Mouse (Mus musculus) heart, adult 11 months (tissue): ENCODE data around the gene Rag1.
A peak's percentile ranks its signal among the peaks of the same experiment; 100 is the strongest.

Experiments used
- DNase-seq: peaks from one replicate; pipeline ENCODE4 v3.0.0; 2022

Rag1 gene

DNA sequence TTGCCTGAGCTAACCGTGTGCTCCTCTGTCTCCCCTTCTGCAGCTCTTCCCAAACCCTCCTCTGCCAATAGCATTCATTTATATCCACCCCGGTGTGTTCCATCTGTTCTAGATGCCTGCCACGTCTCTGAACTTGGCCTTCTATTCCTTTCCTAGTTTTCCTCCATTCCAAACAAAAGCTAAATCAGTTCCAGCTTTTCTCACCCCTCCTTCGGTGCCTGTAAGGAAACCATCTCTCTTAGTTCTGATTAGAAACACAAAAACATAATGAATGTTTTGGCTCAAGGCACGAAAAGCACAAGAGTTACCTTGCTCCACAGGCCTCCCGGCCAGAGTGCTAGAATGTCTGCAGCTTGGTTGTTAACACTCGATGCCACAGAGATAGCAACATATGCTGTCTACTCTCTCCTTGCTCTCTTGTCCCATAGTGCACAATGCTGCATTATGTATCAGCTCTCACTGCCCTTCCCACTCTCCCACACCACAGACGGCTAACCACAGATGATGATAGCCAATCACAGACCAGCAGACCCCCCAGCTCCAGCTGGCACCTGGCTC is at the start of gene Rag1, which contains the start of gene B230118H07Rik:
Rag1 (minus strand) TSS at position 388 of the 558 bp plus-strand sequence.
B230118H07Rik (minus strand) TSS at position 419 of the 558 bp plus-strand sequence.
- DNase-seq, result no peak

DNA sequence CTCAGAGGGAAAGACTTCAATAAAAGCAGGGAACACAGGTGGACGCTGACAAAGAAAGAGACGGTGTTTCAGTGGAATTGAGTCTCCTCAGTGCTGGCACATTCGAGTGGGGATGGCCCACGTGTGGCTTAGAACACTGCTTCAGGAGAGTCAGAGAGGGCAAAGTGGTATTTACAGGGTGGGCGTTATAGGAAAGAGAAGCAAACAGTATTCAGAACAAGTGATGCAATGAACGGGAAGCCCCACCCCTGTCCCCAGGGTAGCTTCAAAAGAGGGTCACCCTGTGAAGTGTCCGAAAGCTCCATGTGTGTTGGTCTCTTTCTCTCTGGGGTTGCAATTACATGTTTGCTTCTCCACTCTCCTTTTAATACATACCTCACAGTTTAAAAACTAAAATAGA is 46.3 kb upstream of the Rag1 start:
- peak; percentile 76 for DNase-seq

DNA sequence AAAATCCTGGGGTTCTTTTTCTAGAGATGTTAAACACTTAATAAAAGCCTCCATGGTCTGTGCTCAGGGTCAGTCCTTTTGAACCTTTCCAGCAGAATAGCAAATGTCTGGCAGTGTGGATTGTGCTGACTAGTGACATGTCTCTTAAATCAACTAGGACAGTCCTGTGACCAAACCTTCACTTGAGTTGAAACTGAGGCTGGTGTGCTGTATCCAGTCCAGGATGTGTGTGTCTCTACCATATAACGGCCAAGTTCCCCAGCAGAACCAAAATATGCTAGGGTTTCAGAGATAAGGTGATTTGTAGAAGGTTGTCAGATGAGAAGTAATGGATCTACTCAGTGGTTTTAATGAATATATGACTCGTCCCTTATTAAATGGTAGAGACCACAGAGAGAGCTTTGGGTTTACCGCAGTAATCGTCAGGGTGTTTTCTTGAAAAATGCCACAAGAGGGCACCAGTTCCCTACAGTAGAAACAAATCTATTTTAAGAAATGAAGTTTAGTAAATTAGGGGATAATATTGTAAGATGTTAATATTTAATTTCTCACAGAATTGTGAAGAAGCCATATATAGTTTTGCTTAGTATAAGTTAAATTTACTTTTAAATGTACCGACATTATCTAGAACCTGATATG is 44.4 kb upstream of the Rag1 start:
- peak; percentile 43 for DNase-seq

DNA sequence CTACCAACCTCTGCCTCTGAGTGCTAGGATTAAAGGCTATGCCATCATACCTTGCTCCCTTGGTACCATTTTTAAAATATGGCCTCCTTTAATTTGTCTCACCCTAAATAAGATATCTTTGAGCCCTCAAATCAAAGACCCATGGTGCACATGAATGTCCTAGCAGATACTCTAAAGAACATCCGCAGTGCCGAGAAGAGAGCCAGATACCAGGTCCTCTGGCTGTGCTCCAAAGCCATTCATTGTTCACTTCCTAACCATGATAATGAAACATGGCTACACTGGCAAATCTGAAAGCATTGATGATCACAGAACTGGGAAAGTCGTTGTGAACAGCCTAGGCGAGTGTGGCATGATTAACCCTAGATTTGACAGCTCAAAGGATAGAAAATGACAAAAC is 43.7 kb upstream of the Rag1 start:
- DNase-seq, result peak; percentile 59

DNA sequence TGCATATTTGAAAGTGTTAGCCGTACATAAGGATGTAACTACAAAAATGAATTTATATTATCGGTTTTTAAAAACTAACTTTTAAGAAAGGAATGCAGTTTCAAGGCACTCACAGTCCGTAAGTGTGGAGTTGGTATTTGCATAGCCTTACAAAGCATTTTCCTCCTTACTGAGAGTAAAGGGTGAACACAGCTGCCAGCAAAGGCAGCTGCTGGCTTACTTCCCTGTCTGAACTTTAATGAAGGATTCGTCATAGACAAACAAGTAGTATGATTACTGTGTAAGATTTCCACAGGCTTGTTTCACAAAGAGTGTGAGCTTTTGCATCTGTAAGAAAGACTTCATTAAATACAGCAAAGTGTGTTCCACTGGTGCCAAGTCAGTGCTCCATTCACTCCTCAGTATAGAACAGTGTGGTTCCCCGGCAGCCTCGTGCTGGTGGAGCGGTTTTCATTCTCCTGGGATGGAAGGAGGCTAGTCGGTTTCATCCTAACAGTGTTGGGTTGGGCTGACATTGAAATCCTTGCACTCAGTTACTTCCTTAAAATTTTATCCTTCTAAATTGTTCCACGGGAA is 41.0 kb upstream of the Rag1 start:
- DNase-seq, result peak; percentile 68

DNA sequence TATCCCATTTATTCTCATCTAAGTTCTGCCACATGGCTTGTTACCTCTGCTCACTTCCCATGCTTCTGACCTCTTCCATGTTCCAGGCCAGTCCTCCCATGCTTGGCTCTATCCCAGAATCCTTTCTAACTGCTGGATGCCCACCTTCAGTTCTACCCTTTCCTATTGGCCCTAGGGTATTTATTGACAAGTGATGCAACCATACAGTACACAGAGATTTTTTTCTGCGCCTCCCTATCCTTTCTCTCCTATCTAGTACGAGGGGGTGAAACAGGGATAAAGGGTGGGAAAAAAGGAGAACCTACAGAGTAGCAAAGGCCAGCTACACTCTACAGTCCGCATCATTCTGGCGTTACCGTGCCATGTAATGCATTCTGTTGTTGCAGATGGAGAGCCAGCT is 38.7 kb upstream of the Rag1 start:
- DNase-seq, result peak; percentile 65

DNA sequence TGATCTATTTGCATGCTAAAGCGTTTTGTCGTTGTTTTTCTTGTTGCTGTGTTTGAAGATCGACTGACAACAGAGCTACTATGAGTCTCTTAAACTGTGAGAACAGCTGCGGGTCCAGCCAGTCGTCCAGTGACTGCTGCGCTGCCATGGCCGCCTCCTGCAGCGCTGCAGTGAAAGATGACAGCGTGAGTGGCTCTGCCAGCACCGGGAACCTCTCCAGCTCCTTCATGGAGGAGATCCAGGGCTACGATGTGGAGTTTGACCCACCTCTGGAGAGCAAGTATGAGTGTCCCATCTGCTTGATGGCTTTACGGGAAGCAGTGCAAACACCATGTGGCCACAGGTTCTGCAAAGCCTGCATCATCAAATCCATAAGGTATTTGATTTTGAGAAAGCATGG is 35.1 kb upstream of the Rag1 start:
- DNase-seq, result peak; percentile 93

DNA sequence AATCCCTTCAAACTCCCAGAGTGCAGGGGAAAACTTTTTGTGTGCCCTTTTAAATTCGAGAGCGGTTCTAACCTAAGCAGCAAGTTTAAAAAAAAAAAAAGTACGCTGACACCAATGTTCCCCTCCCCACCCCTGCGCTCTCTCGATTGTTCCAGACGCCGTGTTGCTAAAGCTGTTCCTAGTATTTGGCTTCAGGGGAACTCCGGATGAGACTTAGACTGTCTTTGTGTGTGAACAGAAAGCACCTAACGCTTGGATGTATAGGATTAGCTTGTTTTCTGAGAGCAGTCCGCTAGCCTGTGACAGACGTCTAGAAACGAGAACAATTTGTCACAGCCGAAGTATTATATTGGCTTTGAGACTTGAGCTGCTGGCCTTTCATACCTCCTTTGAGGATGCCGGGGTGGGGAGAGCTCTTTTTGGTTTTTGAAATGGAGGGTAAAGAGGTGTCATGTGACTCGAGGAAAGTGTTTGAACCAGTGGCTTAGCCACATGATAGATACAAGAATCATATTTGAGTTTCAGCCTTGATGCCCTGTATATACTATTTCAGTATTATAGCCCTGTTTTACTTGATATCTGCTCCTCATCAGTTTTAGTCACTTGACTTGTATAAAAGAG is 30.0 kb upstream of the Rag1 start:
- peak; percentile 67 for DNase-seq

DNA sequence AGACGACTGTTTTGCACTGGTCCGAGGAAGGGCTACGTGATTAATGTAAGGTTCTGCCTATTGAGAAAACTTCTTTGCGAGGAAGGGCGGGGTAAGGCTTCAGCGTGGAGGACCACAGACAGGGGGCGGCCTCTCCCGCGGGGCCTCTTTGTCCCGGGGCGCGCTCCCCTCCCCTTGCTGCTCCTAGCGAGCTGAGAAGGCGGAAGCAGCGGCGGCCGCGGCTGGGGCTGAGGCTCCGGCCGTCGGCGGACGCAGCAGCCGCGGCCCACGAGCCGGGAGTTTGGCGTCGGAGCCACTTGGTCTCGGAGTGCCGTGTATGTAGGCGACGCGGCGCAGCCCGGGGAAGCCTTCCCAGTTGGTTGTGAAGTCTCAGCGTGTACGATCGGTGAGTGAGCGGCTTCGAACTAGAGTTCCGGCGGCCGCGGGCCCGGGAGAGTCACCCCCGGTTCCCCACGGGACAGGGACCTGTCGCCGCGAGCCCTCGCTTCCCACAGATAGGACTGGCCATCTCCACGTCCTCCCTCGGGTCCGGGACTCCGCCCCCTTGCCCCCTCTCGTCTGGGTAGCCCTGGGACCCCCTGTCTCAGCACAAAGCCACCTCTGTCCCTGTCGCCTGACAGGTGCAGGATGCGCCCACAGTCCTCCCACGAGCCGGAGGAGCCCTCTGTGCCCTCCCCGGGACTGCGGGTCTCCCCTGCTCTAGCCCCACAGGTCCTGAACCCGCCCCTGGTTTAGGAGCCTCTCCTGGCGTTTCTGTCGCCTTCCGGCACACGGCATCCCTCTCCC is 29.1 kb upstream of the Rag1 start, which contains the start of gene Traf6:
Traf6 (plus strand) TSS at position 194 of the 786 bp plus-strand sequence.
- peak; percentile 99 for DNase-seq

DNA sequence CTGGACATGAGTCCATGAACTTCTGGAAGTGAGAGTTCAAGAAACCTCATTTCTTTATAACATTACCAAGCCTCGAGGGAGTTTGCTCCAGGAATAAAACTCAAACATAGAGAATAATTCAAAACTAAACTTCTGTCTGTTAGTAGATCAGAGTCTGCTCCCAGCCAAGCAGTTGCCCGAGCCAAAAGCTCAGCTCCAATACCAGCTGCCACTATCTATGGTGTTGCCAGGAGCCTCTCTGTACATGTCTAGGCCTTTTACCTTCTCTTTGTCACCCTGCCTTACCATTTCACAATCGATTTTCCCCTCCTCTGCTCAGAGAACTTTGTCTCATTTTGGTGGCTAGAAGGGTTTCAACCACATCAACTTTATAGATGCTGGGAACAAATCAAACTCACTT is 24.2 kb upstream of the Rag1 start:
- peak; percentile 39 for DNase-seq

DNA sequence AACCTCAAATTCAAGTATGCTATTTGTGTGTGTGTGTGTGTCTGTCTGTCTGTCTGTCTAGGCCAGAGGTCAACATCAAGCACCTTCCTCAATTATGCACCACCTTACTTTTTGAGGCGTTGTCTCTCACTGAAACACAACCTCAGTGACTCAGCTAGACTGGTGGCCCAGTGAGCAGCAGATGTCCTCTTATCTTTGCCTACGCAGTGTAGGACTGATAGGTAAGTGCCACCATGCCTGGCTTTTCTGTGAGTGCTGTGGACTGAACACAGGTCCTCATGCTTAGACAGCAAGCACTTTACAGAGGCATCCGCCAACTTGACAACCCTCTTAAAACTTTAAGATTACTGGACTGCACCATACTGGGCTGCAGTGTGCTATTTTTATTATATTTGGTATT is 19.4 kb upstream of the Rag1 start:
- DNase-seq, result peak; percentile 58

DNA sequence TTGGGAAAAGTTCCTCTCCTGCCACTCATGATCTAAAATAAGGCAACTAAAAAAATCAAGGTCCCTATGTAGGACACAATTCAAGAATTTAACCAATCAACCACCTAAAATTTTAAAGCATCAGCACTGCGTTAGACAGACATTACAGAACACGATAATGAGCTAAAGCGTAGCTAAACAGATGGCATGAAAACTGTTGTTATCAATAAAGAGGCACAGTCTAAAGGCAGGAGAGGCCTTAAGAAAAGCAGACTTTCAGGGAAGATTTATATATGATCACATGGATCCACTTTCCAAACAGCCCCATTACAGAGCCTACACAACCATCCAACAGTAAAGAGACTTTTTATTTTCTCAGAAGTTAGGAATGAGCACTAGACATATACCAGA is 16.4 kb upstream of the Rag1 start:
- no peak for DNase-seq

DNA sequence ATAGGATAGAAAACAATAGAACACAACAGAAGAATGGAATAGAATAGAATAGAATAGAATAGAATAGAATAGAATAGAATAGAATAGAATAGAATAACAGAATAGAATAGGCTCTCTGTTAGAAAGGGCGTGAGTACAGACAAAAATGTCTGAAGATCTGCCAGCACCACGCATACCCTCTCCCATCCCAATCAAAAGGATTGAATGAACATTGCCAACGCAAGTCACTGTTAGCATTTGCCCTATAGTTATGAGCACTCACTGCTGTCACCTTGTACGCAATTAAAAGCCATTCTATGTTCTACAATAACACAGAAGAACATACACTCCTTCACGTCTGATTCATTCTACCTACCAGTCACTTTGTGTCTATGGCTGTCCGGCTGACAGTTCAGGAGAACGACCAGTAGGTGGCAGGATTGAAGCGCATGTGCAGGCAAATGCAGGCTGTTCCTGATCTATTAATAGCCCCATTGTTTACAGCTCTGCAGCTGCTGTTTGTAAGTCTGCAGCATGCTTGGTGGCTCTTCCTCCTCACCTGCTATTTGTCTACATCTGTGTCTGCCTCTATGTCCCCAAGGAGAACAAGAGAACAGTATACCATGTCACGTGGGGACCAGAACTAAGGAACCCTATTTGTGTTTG is 15.9 kb upstream of the Rag1 start:
- DNase-seq, result peak; percentile 95

DNA sequence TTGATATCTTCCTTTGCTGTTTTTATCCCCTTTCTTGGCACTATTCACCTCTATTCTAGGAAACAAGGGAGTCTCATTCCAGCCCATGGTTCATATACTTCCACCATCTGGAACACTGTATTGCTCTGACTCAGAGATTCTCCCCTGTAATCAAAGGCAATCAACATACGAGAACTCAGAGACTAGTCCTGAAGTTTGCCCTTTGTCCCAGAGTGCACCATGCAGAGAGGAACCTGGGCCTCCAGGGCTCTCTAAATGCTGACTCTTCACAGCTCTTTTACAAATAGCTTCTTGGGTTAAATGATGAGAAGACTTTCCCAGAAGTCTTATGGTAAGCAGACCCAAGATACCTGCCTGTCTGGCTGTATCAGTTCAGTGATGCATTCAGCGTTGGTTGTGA is 11.2 kb upstream of the Rag1 start:
- DNase-seq, result peak; percentile 41

DNA sequence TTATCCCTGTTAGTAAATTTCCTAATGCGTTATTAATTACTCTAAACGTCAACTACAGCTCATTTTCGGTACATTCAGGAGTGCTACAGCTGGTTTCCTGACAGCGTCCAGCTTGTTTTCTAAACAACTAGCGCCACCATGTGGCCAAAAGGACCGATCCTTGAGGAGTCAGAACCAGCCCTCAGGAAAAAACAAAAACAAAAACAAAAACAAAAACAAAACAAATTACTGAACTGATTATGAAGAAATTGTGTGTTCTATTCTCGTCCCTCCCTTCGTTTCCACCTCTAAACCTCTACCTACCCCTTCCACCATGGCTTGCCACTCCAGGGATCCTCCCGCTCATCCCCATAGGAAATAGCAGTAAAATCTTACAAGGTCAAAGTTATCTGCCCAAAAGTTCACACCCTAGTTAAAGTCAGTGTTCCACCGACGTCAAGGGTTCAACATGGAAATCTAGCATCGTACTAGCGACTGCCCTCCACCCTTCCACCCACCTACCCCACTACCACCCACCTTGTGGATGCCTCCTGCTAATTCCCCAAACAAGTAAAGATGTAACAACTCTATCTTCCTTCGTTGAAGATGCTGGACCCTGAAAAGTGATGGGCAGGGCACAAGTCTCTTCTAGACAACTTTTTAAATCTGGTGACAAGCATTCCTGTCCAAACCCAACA is 3.8 kb upstream of the Rag1 start:
- no peak for DNase-seq

DNA sequence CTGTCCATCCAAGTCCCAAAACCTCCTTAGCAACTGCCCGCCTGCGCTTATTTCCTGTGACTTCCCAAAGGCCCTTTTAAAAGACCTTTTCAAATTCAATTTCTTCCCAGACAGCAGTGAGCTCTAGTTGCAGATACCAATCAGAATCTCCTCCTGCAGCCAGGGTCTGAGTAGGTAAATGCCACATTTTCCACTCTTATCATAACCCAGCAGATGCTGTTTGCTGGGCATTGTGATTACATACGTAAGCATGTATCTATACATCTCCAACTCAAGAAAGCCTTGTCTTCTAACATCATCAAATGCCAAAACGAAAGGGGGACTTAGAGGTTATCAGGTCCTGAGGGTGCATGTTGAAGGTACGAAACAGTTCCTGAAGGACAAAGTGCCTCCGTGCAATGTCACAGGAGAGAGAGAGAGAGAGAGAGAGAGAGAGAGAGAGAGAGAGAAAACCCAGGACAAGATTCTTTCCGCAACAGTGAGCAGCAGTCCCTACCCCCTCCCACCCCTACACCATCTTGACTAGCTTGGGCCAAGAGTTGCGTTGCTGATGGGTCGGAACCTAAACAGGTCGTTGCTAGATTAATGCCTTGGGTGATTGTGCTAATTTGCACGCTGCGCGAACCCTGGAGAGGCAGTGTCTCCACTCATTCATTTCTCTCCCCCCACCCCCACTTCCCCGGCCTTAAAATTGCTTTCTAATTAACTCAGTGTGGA is 3.1 kb upstream of the Rag1 start:
- no peak for DNase-seq

DNA sequence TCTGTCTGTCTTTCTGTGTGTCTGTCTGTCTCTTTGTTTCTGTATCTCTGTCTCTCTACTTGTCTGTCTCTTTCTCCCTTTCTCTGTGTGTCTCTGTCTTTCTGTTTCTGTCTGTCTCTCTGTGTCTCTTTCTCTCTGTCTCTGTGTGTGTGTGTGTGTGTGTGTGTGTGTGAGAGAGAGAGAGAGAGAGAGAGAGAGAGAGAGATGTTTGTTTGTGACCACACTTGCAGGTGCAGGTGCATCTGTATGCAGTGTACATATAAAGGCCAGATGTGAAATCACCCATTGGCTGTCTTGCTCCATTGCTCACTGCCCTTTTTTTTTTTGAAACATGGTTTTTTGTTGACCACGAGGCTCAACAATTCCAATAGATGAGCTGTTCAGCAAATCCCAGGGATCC is 1.1 kb upstream of the Rag1 start:
- peak; percentile 8 for DNase-seq

DNA sequence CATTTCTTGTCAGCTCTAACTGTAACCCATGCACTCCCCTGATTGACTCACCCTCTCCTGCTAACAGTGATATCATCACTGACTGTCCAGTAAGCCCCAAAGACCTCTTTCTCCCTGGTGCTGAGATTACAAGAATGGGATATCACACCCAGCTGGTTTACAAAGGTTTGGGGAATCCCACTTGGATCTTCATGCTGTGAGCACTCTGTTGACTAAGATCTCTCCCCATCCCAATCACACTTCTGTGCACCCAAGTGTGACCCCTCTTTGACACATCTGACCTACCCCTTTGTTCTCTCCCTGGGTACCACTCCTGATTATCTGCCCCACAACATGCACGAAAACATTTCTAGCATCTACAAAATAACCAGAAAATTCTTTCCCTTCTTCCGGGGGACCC is 940 bp downstream of the Rag1 start:
- DNase-seq, result peak; percentile 61

DNA sequence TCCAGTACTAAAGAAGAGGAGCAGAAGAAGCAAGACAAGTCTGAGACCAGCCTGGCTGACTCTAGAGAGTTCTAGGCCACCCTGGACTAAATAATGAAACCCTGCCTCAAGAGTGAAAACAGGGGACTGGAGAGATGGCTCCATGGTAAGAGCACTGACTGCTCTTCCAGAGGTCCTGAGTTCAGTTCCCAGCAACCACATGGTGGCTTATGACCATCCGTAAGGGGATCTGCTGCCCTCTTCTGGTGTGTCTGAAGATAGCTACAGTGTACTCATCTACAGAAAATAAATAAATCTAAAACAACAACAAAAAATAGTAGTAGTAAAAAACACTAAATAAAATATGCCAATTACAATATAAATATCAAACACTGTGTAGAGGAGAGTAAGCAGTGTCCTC is 3.5 kb downstream of the Rag1 start:
- DNase-seq, result no peak

DNA sequence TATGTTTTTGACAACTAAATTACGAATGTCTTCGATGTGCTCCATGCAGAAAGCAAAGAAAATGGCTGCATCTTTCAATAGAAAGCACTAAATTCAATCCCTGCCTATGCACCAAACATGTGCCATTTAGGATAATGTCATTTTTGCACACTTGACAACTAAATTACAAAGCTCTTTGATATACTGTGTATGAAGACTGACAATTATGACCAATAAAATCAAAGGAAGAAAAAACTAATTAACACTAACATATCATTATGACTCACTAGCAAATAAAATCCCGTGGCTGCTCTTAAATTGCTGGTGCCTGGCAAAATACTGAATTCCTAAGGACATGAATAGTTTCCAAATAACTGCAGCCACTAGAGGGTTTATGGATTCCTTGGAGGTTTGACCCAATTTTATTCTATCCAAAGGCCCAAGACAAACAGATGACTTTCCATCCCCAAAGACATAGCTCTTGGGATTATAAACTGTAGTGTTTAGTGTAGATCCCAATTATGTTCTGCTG is 9.4 kb downstream of the Rag1 start:
- no peak for DNase-seq
